Mouse (Mus musculus) erythroblast, embryonic 14.5 days (primary cell): ENCODE measurements around the gene Haus3.

Source experiments
- GATA1 ChIP-seq: IDR thresholded peaks from 2 replicates; pipeline ENCODE4 v1.6.1; 2012; ENCODE audit warnings: low read length, inconsistent platforms, mixed read lengths
- TAL1 ChIP-seq: IDR thresholded peaks from 3 replicates; pipeline ENCODE4 v1.6.1; 2012; ENCODE audit warnings: low read length, inconsistent platforms, mixed read lengths

GRCm38 (mm10) chr5:34139751-34140150 lies 29.6 kb downstream of the Haus3 start:
- TF ChIP-seq GATA1 = no peak
- TF ChIP-seq TAL1 = no peak
